Mouse (Mus musculus) forebrain, embryonic 11.5 days (tissue): ENCODE measurements around the gene Ppp3ca. TPM values are rescaled to one million over a fixed set of nuclear protein-coding genes. Genes with fewer than 3 reads are reported as not detected.
"Not testable (repeated sequence)": the region's sequence is repeated elsewhere in the genome, so short reads cannot be mapped to it uniquely, and the experiment has no call there.

Experiments
- ATAC-seq: fragments of 200-750 bp; cut with Nextera tagmentation; replicated peaks from 2 replicates; pipeline ENCODE4 v1.8.0; 2017; ENCODE audit warnings: moderate TSS enrichment; ENCODE audit not compliant: low FRiP score
- DNase-seq: peaks from one replicate; pipeline ENCODE4 v3.0.0-alpha.2; 2017; ENCODE audit warnings: low spot score
- H3K27ac ChIP-seq: fragments of 300-500 bp; sonication (generic); 2 replicates; pipeline ENCODE4 v1.5.1; 2014; ENCODE audit warnings: low read depth, low read length
- H3K27me3 ChIP-seq: fragments of 300-500 bp; sonication (generic); 2 replicates; pipeline ENCODE4 v1.6.1; 2014; ENCODE audit warnings: mild to moderate bottlenecking, low read length, mixed read lengths; ENCODE audit not compliant: control insufficient read depth, insufficient read depth
- H3K36me3 ChIP-seq: fragments of 300-500 bp; sonication (generic); 2 replicates; pipeline ENCODE4 v1.6.1; 2014; ENCODE audit warnings: mild to moderate bottlenecking, low read length, moderate library complexity, mixed read lengths; ENCODE audit not compliant: control insufficient read depth, insufficient read depth
- H3K4me1 ChIP-seq: fragments of 300-500 bp; sonication (generic); replicated peaks from 2 replicates; pipeline ENCODE4 v1.6.1; 2014; ENCODE audit warnings: low read length, mixed read lengths; ENCODE audit not compliant: control insufficient read depth, insufficient read depth
- H3K4me2 ChIP-seq: fragments of 300-500 bp; sonication (generic); 2 replicates; pipeline ENCODE4 v1.6.1; 2014; ENCODE audit warnings: low read depth, mild to moderate bottlenecking, low read length, moderate library complexity, mixed read lengths; ENCODE audit not compliant: severe bottlenecking
- H3K4me3 ChIP-seq: fragments of 300-500 bp; sonication (generic); 2 replicates; pipeline ENCODE4 v1.5.1; 2014; ENCODE audit warnings: low read depth, low read length
- H3K9ac ChIP-seq: fragments of 300-500 bp; sonication (generic); 2 replicates; pipeline ENCODE4 v1.6.1; 2014; ENCODE audit warnings: low read length
- H3K9me3 ChIP-seq: fragments of 300-500 bp; sonication (generic); 2 replicates; pipeline ENCODE4 v1.6.1; 2016; ENCODE audit warnings: low read length, mixed read lengths; ENCODE audit not compliant: control insufficient read depth
- WGBS: fragments of 180-500 bp; shearing (Covaris S2); extraction: QIAGEN DNeasy Blood & Tissue Kit; methylation state at CpG from one replicate; pipeline ENCODE4 v1.1.7; 2014; 5-methylcytosine and 5-hydroxymethylcytosine counted together
- polyA plus RNA-seq: library from polyadenylated mRNA; unstranded; fragments of >200 nt; fragmentation: Nextera tagmentation; extraction: Ambion mirVana; gene quantifications from 2 replicates; pipeline ENCODE4 v1.2.1, GENCODE M21; 2014

Ppp3ca gene
- polyA plus RNA-seq, 1 experiment from 2014 or later, result 59.0 TPM

GRCm38 (mm10) chr3:136693547-136693946, 23.6 kb downstream of the Ppp3ca start:
- no peaks in the 10 kb centered on the region for H3K4me1 ChIP-seq
- no peak for DNase-seq
- H3K9me3 ChIP-seq, result no peaks in the 10 kb centered on the region
- no peak overlapping the region for H3K4me2 ChIP-seq
- H3K27ac ChIP-seq, result no peak overlapping the region
- H3K36me3 ChIP-seq, result no peaks in the 10 kb centered on the region
- no peak for ATAC-seq
- no peak overlapping the region for H3K4me3 ChIP-seq
- H3K27me3 ChIP-seq, result no peaks in the 10 kb centered on the region
- H3K9ac ChIP-seq, result no peak overlapping the region
- 94% methylated on average over 1 of the region's 1 CpGs for WGBS

GRCm38 (mm10) chr3:136697626-136698191, 27.8 kb downstream of the Ppp3ca start:
- Histone ChIP-seq H3K36me3 (no peaks in the 10 kb centered on the region), H3K9ac (no peak overlapping the region), H3K9me3 (no peaks in the 10 kb centered on the region), H3K27ac (no peak overlapping the region), H3K4me2 (no peak overlapping the region), H3K4me1 (no peaks in the 10 kb centered on the region), H3K27me3 (no peaks in the 10 kb centered on the region), H3K4me3 (no peak overlapping the region)
- WGBS, result 88% methylated on average over 3 of the region's 3 CpGs
- DNase-seq (no peak), ATAC-seq (no peak)

- H3K9ac ChIP-seq, H3K36me3 ChIP-seq, H3K27ac ChIP-seq, DNase-seq, H3K27me3 ChIP-seq, H3K9me3 ChIP-seq, H3K4me2 ChIP-seq, H3K4me1 ChIP-seq, H3K4me3 ChIP-seq, ATAC-seq: not testable (repeated sequence)
Observed at GRCm38 (mm10) chr3:136699711-136700110, 29.8 kb downstream of the Ppp3ca start.

GRCm38 (mm10) chr3:136700447-136701009, 30.6 kb downstream of the Ppp3ca start:
- 75% methylated on average over 11 of the region's 11 CpGs for WGBS
- Histone ChIP-seq H3K9ac (no peak overlapping the region), H3K4me1 (no peaks in the 10 kb centered on the region), H3K9me3 (no peaks in the 10 kb centered on the region), H3K4me2 (no peak overlapping the region), H3K36me3 (no peaks in the 10 kb centered on the region), H3K27me3 (no peaks in the 10 kb centered on the region), H3K27ac (no peak overlapping the region), H3K4me3 (no peak overlapping the region)
- DNase-seq (no peak), ATAC-seq (no peak)

GRCm38 (mm10) chr3:136702861-136703260, 32.9 kb downstream of the Ppp3ca start:
- H3K27me3 ChIP-seq, result no peaks in the 10 kb centered on the region
- no peaks in the 10 kb centered on the region for H3K36me3 ChIP-seq
- H3K9me3 ChIP-seq, result no peaks in the 10 kb centered on the region
- no peaks in the 10 kb centered on the region; the same call in 1 of the 2 replicates for H3K4me1 ChIP-seq
- no peak overlapping the region for H3K9ac ChIP-seq
- H3K4me2 ChIP-seq, result no peak overlapping the region
- DNase-seq (no peak), ATAC-seq (no peak)
- H3K4me3 ChIP-seq, result no peak overlapping the region
- H3K27ac ChIP-seq, result no peak overlapping the region
- WGBS, result 91% methylated on average over 2 of the region's 2 CpGs

- no peaks in the 10 kb centered on the region for H3K36me3 ChIP-seq
- H3K4me1 ChIP-seq, result no peaks in the 10 kb centered on the region; the same call in 1 of the 2 replicates
- DNase-seq, result no peak
- H3K27me3 ChIP-seq, result no peaks in the 10 kb centered on the region
- no peak overlapping the region for H3K27ac ChIP-seq
- H3K4me2 ChIP-seq, result no peak overlapping the region
- 78% methylated on average over 12 of the region's 12 CpGs for WGBS
- H3K4me3 ChIP-seq, result no peak overlapping the region
- H3K9me3 ChIP-seq, result no peaks in the 10 kb centered on the region
- no peak for ATAC-seq
- H3K9ac ChIP-seq, result no peak overlapping the region
Observed at GRCm38 (mm10) chr3:136704515-136705247, 34.8 kb downstream of the Ppp3ca start.

- H3K9ac ChIP-seq, result no peak overlapping the region
- no peaks in the 10 kb centered on the region; the same call in 1 of the 2 replicates for H3K4me1 ChIP-seq
- 71% methylated on average over 4 of the region's 4 CpGs for WGBS
- H3K4me2 ChIP-seq, result no peak overlapping the region
- no peak for ATAC-seq
- H3K36me3 ChIP-seq, result no peaks in the 10 kb centered on the region
- H3K4me3 ChIP-seq, result no peak overlapping the region
- no peaks in the 10 kb centered on the region for H3K27me3 ChIP-seq
- no peak for DNase-seq
- no peaks in the 10 kb centered on the region for H3K9me3 ChIP-seq
- no peak overlapping the region for H3K27ac ChIP-seq
Observed at GRCm38 (mm10) chr3:136706048-136706447, 36.1 kb downstream of the Ppp3ca start.

- WGBS, result 87% methylated on average over 7 of the region's 7 CpGs
- H3K27me3 ChIP-seq, result no peaks in the 10 kb centered on the region
- no peak for ATAC-seq
Observed at GRCm38 (mm10) chr3:136706771-136707170, 36.8 kb downstream of the Ppp3ca start.

More at GRCm38 (mm10) chr3:136706771-136707170, 36.8 kb downstream of the Ppp3ca start:
- DNase-seq, result no peak
- H3K36me3 ChIP-seq, result no peaks in the 10 kb centered on the region
- H3K4me3 ChIP-seq, result no peak overlapping the region
- H3K4me2 ChIP-seq, result no peak overlapping the region
- H3K9me3 ChIP-seq, result no peaks in the 10 kb centered on the region
- no peaks in the 10 kb centered on the region; the same call in 1 of the 2 replicates for H3K4me1 ChIP-seq
- H3K27ac ChIP-seq, result no peak overlapping the region
- no peak overlapping the region for H3K9ac ChIP-seq
